Mouse (Mus musculus) gastrocnemius, postnatal 14 days (tissue): ENCODE results near the gene Eif1. TPM values are rescaled to one million over a fixed set of nuclear protein-coding genes. Genes with fewer than 3 reads are reported as not detected.
A peak's percentile ranks its signal among the peaks of the same experiment; 100 is the strongest.
"Not testable (repeated sequence)": the region's sequence is repeated elsewhere in the genome, so short reads cannot be mapped to it uniquely, and the experiment has no call there.

Experiments
- DNase-seq: peaks from one replicate; pipeline ENCODE4 v3.0.0; 2021; ENCODE audit warnings: mixed read lengths
- intact Hi-C: fragments of 180-260 bp; cut with DNase I; formaldehyde crosslinking; loops from one replicate; pipeline ENCODE4 v1.15.1; 2025; ENCODE audit warnings: low total_unique reads
- total RNA-seq, 2 experiments: library from RNA; stranded (reverse); gene quantifications; 2 replicates each; pipeline ENCODE4 v1.2.3; 2021

Eif1 gene
- total RNA-seq, 2 experiments from 2014 or later = 781 to 791 TPM

GRCm38 (mm10) chr11:100307900-100308299 is 11.8 kb upstream of the Eif1 start:
- no peak for DNase-seq
- intact Hi-C loops = no loop called here

GRCm38 (mm10) chr11:100308672-100309071 is 11.0 kb upstream of the Eif1 start:
- intact Hi-C loops, DNase-seq: not testable (repeated sequence)

GRCm38 (mm10) chr11:100311656-100312055 is 8.0 kb upstream of the Eif1 start:
- DNase-seq = no peak
- intact Hi-C loops = no loop called here

GRCm38 (mm10) chr11:100312096-100312679 is 7.5 kb upstream of the Eif1 start:
- DNase-seq = no peak
- intact Hi-C loops = no loop called here

- no peak for DNase-seq
- intact Hi-C loops = no loop called here
Measured at GRCm38 (mm10) chr11:100313424-100313823, 6.3 kb upstream of the Eif1 start.

GRCm38 (mm10) chr11:100315439-100315838 is 4.2 kb upstream of the Eif1 start:
- intact Hi-C loops = no loop called here
- no peak for DNase-seq

GRCm38 (mm10) chr11:100317826-100318380 is 1.8 kb upstream of the Eif1 start:
- DNase-seq = no peak
- intact Hi-C loops = no loop called here

- intact Hi-C loops = no loop called here
- DNase-seq = no peak
Measured at GRCm38 (mm10) chr11:100318529-100319451, 895 bp upstream of the Eif1 start.

GRCm38 (mm10) chr11:100320172-100320630 is 516 bp downstream of the Eif1 start:
- DNase-seq = peak; percentile 98
- intact Hi-C loops = no loop called here

GRCm38 (mm10) chr11:100320701-100321410 is 1.2 kb downstream of the Eif1 start:
- DNase-seq, intact Hi-C loops: not testable (repeated sequence)

GRCm38 (mm10) chr11:100321479-100322305 is 2.0 kb downstream of the Eif1 start:
- DNase-seq, intact Hi-C loops: not testable (repeated sequence)

GRCm38 (mm10) chr11:100322591-100323258 is 3.0 kb downstream of the Eif1 start:
- intact Hi-C loops = no loop called here
- no peak for DNase-seq

GRCm38 (mm10) chr11:100323578-100323977 is 3.9 kb downstream of the Eif1 start:
- DNase-seq = peak; percentile 57
- intact Hi-C loops = no loop called here

- DNase-seq = no peak
- intact Hi-C loops = no loop called here
Measured at GRCm38 (mm10) chr11:100325062-100325629, 5.5 kb downstream of the Eif1 start.

GRCm38 (mm10) chr11:100327316-100327715 is 7.6 kb downstream of the Eif1 start:
- no peak for DNase-seq
- intact Hi-C loops = no loop called here

GRCm38 (mm10) chr11:100327761-100328160 is 8.1 kb downstream of the Eif1 start:
- no peak for DNase-seq
- intact Hi-C loops = no loop called here

- no peak for DNase-seq
- intact Hi-C loops = no loop called here
Measured at GRCm38 (mm10) chr11:100330235-100330634, 10.6 kb downstream of the Eif1 start.

GRCm38 (mm10) chr11:100330816-100331375 is 11.2 kb downstream of the Eif1 start:
- intact Hi-C loops, DNase-seq: not testable (repeated sequence)
